8 mouse cellular contexts compared by ENCODE assay signal in genomic region chr10:123091737-123092136, GRCm38 (mm10). TPM values are rescaled to one million over a fixed set of nuclear protein-coding genes. Genes with fewer than 3 reads are reported as not detected.
DNase-seq lines count a peak whose midpoint lies in the region; ATAC-seq lines count a peak whose summit lies in the region.

No protein-coding gene starts in this region.

- no peaks in the 10 kb centered on the region for H3K9me3 ChIP-seq in neural tube, embryonic 15.5 days (replicated peaks)
- no peaks in the 10 kb centered on the region for H3K9me3 ChIP-seq in midbrain, embryonic 10.5 days (replicated peaks)

- H3K4me2 ChIP-seq in neural tube, embryonic 15.5 days, result no peak overlapping the region

- no peaks in the 10 kb centered on the region; the same call in 1 of the 2 replicates for H3K27me3 ChIP-seq in neural tube, embryonic 15.5 days (replicated peaks)
- H3K27me3 ChIP-seq in midbrain, embryonic 10.5 days (ENCODE audit: low read depth, poor library complexity, severe bottlenecking), result no peaks in the 10 kb centered on the region

- 33% methylated on average over 5 of the region's 5 CpGs for WGBS in neural tube, embryonic 15.5 days
- WGBS in midbrain, embryonic 10.5 days, result 36% methylated on average over 5 of the region's 5 CpGs

- no peak overlapping the region for H3K9ac ChIP-seq in neural tube, embryonic 15.5 days (replicated peaks)

- H3K4me3 ChIP-seq in neural tube, embryonic 15.5 days (replicated peaks), result no peak overlapping the region
- H3K4me3 ChIP-seq in midbrain, embryonic 10.5 days, result no peak overlapping the region

- H3K27ac ChIP-seq in neural tube, embryonic 15.5 days (replicated peaks), result no peak overlapping the region
- no peak overlapping the region for H3K27ac ChIP-seq in midbrain, embryonic 10.5 days (replicated peaks)

- H3K36me3 ChIP-seq in neural tube, embryonic 15.5 days, result no peaks in the 10 kb centered on the region
- no peaks in the 10 kb centered on the region for H3K36me3 ChIP-seq in midbrain, embryonic 10.5 days

- DNase-seq in neural tube, embryonic 10.5 days (ENCODE audit: extremely low spot score, low spot score), result peak; percentile 48
- DNase-seq in MN1 (ENCODE audit: low spot score), result peak; percentile 82
- DNase-seq in cerebellum, postnatal 36 days, result peak; percentile 43 to 64
- peak; percentile 30 to 55 for DNase-seq in heart, postnatal 36 days
- peak; percentile 39 to 59 for DNase-seq in left cerebral cortex, postnatal 25 days (ENCODE audit: low spot score in 2 of 2)
- peak; percentile 52 for DNase-seq in midbrain, embryonic 10.5 days (ENCODE audit: low spot score)
- peak; percentile 75 for DNase-seq in thymus, postnatal 0 days (ENCODE audit: low spot score)

- H3K4me1 ChIP-seq in neural tube, embryonic 15.5 days, result no peaks in the 10 kb centered on the region
- no peaks in the 10 kb centered on the region for H3K4me1 ChIP-seq in midbrain, embryonic 10.5 days

- intact Hi-C loops in heart, postnatal 36 days (cut with DNase I), result loop anchor here (2.0 to 5.0 kb wide), 3 partner anchors 49 to 539 kb away; no protein-coding TSS in a partner anchor
- intact Hi-C loops in left cerebral cortex, postnatal 25 days (cut with DNase I), result loop anchor here (5.0 to 10.0 kb wide), 3 partner anchors 34 to 537 kb away; no protein-coding TSS in a partner anchor

- ATAC-seq in neural tube, embryonic 15.5 days (ENCODE audit: low FRiP score), result no peak; the same call in 1 of the 2 replicates

RNA-seq across cellular contexts. Expression of gene Mon2, which starts 15.4 kb away (rescaled TPM):
- polyA plus RNA-seq in neural tube, embryonic 15.5 days (2015; fragmentation: Nextera tagmentation; extraction: Ambion mirVana), result 21.0 and 22.8 TPM in 2 replicates
- total RNA-seq in heart, postnatal 36 days (2021), result 10 to 100 TPM; 43.0 to 43.9 TPM
- total RNA-seq in left cerebral cortex, postnatal 25 days (2021), result 100 to 1,000 TPM in 1 of 2 experiments, 10 to 100 TPM in 1; 92.6 to 102 TPM
- 18.9 and 19.7 TPM in 2 replicates for polyA plus RNA-seq in midbrain, embryonic 10.5 days (2016; fragmentation: Nextera tagmentation; extraction: Ambion mirVana)
- 20.0 and 26.6 TPM in 2 replicates for polyA plus RNA-seq in thymus, postnatal 0 days (2015; fragmentation: Nextera tagmentation; extraction: Ambion mirVana)
